Mouse (Mus musculus) G1E (cell line): ENCODE measurements around the gene Med23. TPM values are rescaled to one million over a fixed set of nuclear protein-coding genes. Genes with fewer than 3 reads are reported as not detected.

Experiments used
- ATAC-seq: 2 replicates; pipeline ENCODE4 v1.8.0; 2016; ENCODE audit warnings: mild to moderate bottlenecking; ENCODE audit not compliant: insufficient number of reproducible peaks, poor library complexity, low FRiP score, severe bottlenecking; ENCODE audit errors: extremely low read depth
- DNase-seq: peaks from one replicate; pipeline ENCODE4 v3.0.0; 2012; ENCODE audit warnings: low spot score
- H3K27me3 ChIP-seq: 2 replicates; pipeline ENCODE4 v1.6.1; 2012; ENCODE audit warnings: mild to moderate bottlenecking, low read length, inconsistent platforms; ENCODE audit not compliant: insufficient read depth
- H3K36me3 ChIP-seq: replicated peaks from 2 replicates; pipeline ENCODE3; 2012; ENCODE audit warnings: mild to moderate bottlenecking, inconsistent platforms
- H3K4me1 ChIP-seq: 2 replicates; pipeline ENCODE4 v1.6.1; 2012; ENCODE audit warnings: low read depth, low read length, inconsistent platforms, mixed read lengths; ENCODE audit not compliant: insufficient read depth
- H3K4me3 ChIP-seq: 2 replicates; pipeline ENCODE4 v1.5.1; 2012; ENCODE audit warnings: low read depth, mild to moderate bottlenecking, inconsistent platforms, low read length, moderate library complexity, mixed read lengths
- H3K9me3 ChIP-seq: replicated peaks from 2 replicates; pipeline ENCODE4 v1.6.1; 2012; ENCODE audit warnings: inconsistent platforms
- CTCF ChIP-seq: IDR thresholded peaks from 2 replicates; pipeline ENCODE4 v1.5.1; 2012; ENCODE audit warnings: low read depth, low read length, inconsistent platforms, mixed read lengths
- GATA1 ChIP-seq: IDR thresholded peaks from 2 replicates; pipeline ENCODE4 v1.6.1; 2012; ENCODE audit warnings: borderline replicate concordance, low read length, inconsistent platforms, mixed read lengths
- GATA2 ChIP-seq: IDR thresholded peaks from 2 replicates; pipeline ENCODE4 v1.6.1; 2012; ENCODE audit warnings: low read depth, low read length, inconsistent platforms, borderline replicate concordance
- POLR2AphosphoS5 ChIP-seq: IDR thresholded peaks from 2 replicates; pipeline ENCODE4 v1.6.1; 2012; ENCODE audit warnings: low read depth, low read length, inconsistent platforms; ENCODE audit not compliant: insufficient replicate concordance
- TAL1 ChIP-seq: conservative IDR thresholded peaks from 2 replicates; pipeline ENCODE4 v1.6.1; 2012; ENCODE audit warnings: low read depth, low read length, inconsistent platforms, mixed read lengths
- polyA plus RNA-seq: library from polyadenylated mRNA; stranded (reverse); fragments of >175 nt; gene quantifications from 2 replicates; pipeline ENCODE4 v1.2.3, GENCODE M21; 2012
- total RNA-seq, 2 experiments: library from RNA; stranded (forward) in 1 of 2; stranded (reverse) in 1 of 2; fragments of 200-1000 nt in 1 of 2; fragments of >200 nt in 1 of 2; fragmentation: Nextera tagmentation in 1 of 2; gene quantifications; 2 replicates each; pipeline ENCODE4 v1.2.3; 2014 to 2017

Med23 gene
- total and polyA plus RNA-seq, 3 experiments, result 13.7 to 48.9 (median 30.0) TPM

GRCm38 (mm10) chr10:24961112-24961511, 91.3 kb downstream of the Med23 start:
- H3K27me3 ChIP-seq, result peaks cover 7% of the 10 kb centered on the region
- H3K36me3 ChIP-seq, result no peaks in the 10 kb centered on the region
- no peaks in the 10 kb centered on the region for H3K9me3 ChIP-seq
- no peaks in the 10 kb centered on the region for H3K4me1 ChIP-seq
- no peak for DNase-seq
- TF ChIP-seq CTCF (no peak), POLR2AphosphoS5 (no peak), GATA2 (no peak), GATA1 (no peak), TAL1 (no peak)
- no peak overlapping the region for H3K4me3 ChIP-seq
- no peak for ATAC-seq

- Histone ChIP-seq H3K4me1 (no peaks in the 10 kb centered on the region), H3K36me3 (no peaks in the 10 kb centered on the region), H3K4me3 (no peak overlapping the region), H3K9me3 (no peaks in the 10 kb centered on the region), H3K27me3 (peaks cover 15% of the 10 kb centered on the region)
- DNase-seq (no peak), ATAC-seq (no peak)
- no peak for TF ChIP-seq GATA2
- TF ChIP-seq TAL1, result no peak
- no peak for TF ChIP-seq CTCF
- TF ChIP-seq GATA1, result no peak
- no peak for TF ChIP-seq POLR2AphosphoS5
Measured at GRCm38 (mm10) chr10:24961889-24962288, 92.1 kb downstream of the Med23 start.

Other genes starting within 250 kb of the Med23 start
- gene Enpp1, start 157.8 kb upstream of the Med23 start, total RNA-seq (2014; fragmentation: Nextera tagmentation), result 0.23 and 0.53 TPM in 2 replicates
- 0.06 and 0.16 TPM in 2 replicates for gene Enpp1, start 157.8 kb upstream of the Med23 start, total RNA-seq (2017)
- gene Enpp1, start 157.8 kb upstream of the Med23 start, polyA plus RNA-seq, result 0.01 TPM in 1 of 2 replicates, not detected in the other
- 0.63 TPM in 1 of 2 replicates, not detected in the other for gene Enpp3, start 27.2 kb upstream of the Med23 start, total RNA-seq (2014; fragmentation: Nextera tagmentation)
- gene Enpp3, start 27.2 kb upstream of the Med23 start, total RNA-seq (2017), result 0.12 and 0.27 TPM in 2 replicates
- not detected in 2 replicates for gene Enpp3, start 27.2 kb upstream of the Med23 start, polyA plus RNA-seq
- gene Arg1, start 57.5 kb downstream of the Med23 start, total RNA-seq (2014; fragmentation: Nextera tagmentation), result not detected in 2 replicates
- not detected in 2 replicates for gene Arg1, start 57.5 kb downstream of the Med23 start, total RNA-seq (2017)
- not detected in 2 replicates for gene Arg1, start 57.5 kb downstream of the Med23 start, polyA plus RNA-seq